8 mouse cellular contexts compared by ENCODE assay signal in genomic region chr19:53676228-53676627, GRCm38 (mm10). TPM values are rescaled to one million over a fixed set of nuclear protein-coding genes. Genes with fewer than 3 reads are reported as not detected.
DNase-seq lines count a peak whose midpoint lies in the region; ATAC-seq and TF ChIP-seq lines count a peak whose summit lies in the region.

No protein-coding gene starts in this region.

- 0 out of 2 replicates have a peak overlapping the region, but pooled peaks have one; percentile 7 for H3K4me2 ChIP-seq in CH12.LX (ENCODE audit: insufficient read depth, low read depth, poor library complexity, severe bottlenecking)
- peak overlapping the region; percentile 94 for H3K4me2 ChIP-seq in heart, embryonic 15.5 days
- peak overlapping the region; percentile 79 for H3K4me2 ChIP-seq in liver, postnatal 0 days (ENCODE audit: low read depth, low read length)

- in situ Hi-C loops in CH12.LX (cut with MboI; ENCODE audit: low pct_ligation_motif_present, low pct_unique_long_range_greater_than_20kb, low sequenced_read_pairs), result no loop called here

- peaks cover 0 to 24% of the 10 kb centered on the region in 2 experiments; a peak in 2 of 4 replicates for H3K4me1 ChIP-seq in CH12.LX (ENCODE audit: control insufficient read depth in 1 of 2, insufficient read depth in 2 of 2)
- H3K4me1 ChIP-seq in heart, embryonic 15.5 days (replicated peaks), result peaks cover 22% of the 10 kb centered on the region
- peaks cover 13% of the 10 kb centered on the region for H3K4me1 ChIP-seq in liver, postnatal 0 days (ENCODE audit: insufficient read depth)

- ATAC-seq in heart, embryonic 15.5 days (replicated peaks; ENCODE audit: insufficient number of reproducible peaks, insufficient read depth, low FRiP score, low read depth), result no peak
- no peak for ATAC-seq in liver, postnatal 0 days

- DNase-seq in adrenal gland, postnatal 10 days, result peak; percentile 6
- no peak for DNase-seq in adrenal gland, postnatal 25 days
- no peak for DNase-seq in CH12.LX (ENCODE audit: extremely low read depth)
- no peak for DNase-seq in liver, postnatal 0 days
- no peak for DNase-seq in left cerebral cortex, adult 9 months (ENCODE audit: low spot score in 2 of 2)
- DNase-seq in urinary bladder, adult 18-20 months (ENCODE audit: low spot score in 2 of 2), result no peak
- no peak for DNase-seq in ovary, postnatal 14 days (ENCODE audit: low spot score)

- no peaks in the 10 kb centered on the region for H3K9me3 ChIP-seq in CH12.LX (replicated peaks; ENCODE audit: low read length)
- H3K9me3 ChIP-seq in heart, embryonic 15.5 days (replicated peaks), result no peaks in the 10 kb centered on the region
- no peaks in the 10 kb centered on the region for H3K9me3 ChIP-seq in liver, postnatal 0 days (ENCODE audit: low read length)

- TF ChIP-seq POLR2A in CH12.LX (IDR thresholded peaks at IDR 0.05; ENCODE audit: low read depth, low read length), result no peak

- H3K27ac ChIP-seq in CH12.LX (ENCODE audit: insufficient read depth, low read depth), result no peak overlapping the region
- peak overlapping the region; percentile 97 for H3K27ac ChIP-seq in heart, embryonic 15.5 days
- H3K27ac ChIP-seq in liver, postnatal 0 days (ENCODE audit: low read depth), result no peak overlapping the region

- no peak overlapping the region for H3K4me3 ChIP-seq in CH12.LX (replicated peaks in 1 of 3; ENCODE audit: low read depth in 2 of 3, low read length in 2 of 3, poor library complexity in 1 of 3)
- H3K4me3 ChIP-seq in heart, embryonic 15.5 days, result peak overlapping the region; percentile 76
- peak overlapping the region; percentile 53 for H3K4me3 ChIP-seq in liver, postnatal 0 days (ENCODE audit: low read depth, low read length)

- TF ChIP-seq EP300 in CH12.LX (IDR thresholded peaks at IDR 0.05; ENCODE audit: low read length), result no peak
- TF ChIP-seq EP300 in liver, postnatal 0 days (IDR thresholded peaks at IDR 0.05; ENCODE audit: low read depth), result no peak

- no peaks in the 10 kb centered on the region for H3K36me3 ChIP-seq in CH12.LX (replicated peaks in 1 of 2; ENCODE audit: control insufficient read depth in 1 of 2, insufficient read depth in 1 of 2, low read length in 1 of 2)
- no peaks in the 10 kb centered on the region for H3K36me3 ChIP-seq in heart, embryonic 15.5 days
- H3K36me3 ChIP-seq in liver, postnatal 0 days (replicated peaks; ENCODE audit: insufficient read depth, low read length), result no peaks in the 10 kb centered on the region

- no peaks in the 10 kb centered on the region for H3K79me2 ChIP-seq in CH12.LX (replicated peaks; ENCODE audit: control insufficient read depth, extremely low read depth, insufficient read depth, poor library complexity, severe bottlenecking)

- TF ChIP-seq CTCF in CH12.LX (conservative IDR thresholded peaks at IDR 0.05 in 1 of 2, IDR thresholded peaks at IDR 0.05 in 1 of 2; ENCODE audit: low read depth in 2 of 2, low read length in 2 of 2), result no peak
- TF ChIP-seq CTCF in liver, postnatal 0 days (IDR thresholded peaks at IDR 0.05; ENCODE audit: low read depth), result no peak

- H3K27me3 ChIP-seq in CH12.LX (replicated peaks), result no peaks in the 10 kb centered on the region
- peaks cover 11% of the 10 kb centered on the region; the same call in 1 of the 2 replicates for H3K27me3 ChIP-seq in heart, embryonic 15.5 days
- H3K27me3 ChIP-seq in liver, postnatal 0 days (ENCODE audit: insufficient read depth, low read length), result peaks cover 78% of the 10 kb centered on the region

- TF ChIP-seq RAD21 in CH12.LX (IDR thresholded peaks at IDR 0.05; ENCODE audit: low read depth, low read length), result no peak

- WGBS in heart, embryonic 15.5 days, result 2% methylated on average over 26 of the region's 26 CpGs
- WGBS in liver, postnatal 0 days (ENCODE audit: insufficient replicate concordance), result 2% methylated on average over 26 of the region's 26 CpGs

- no peak overlapping the region for H3K9ac ChIP-seq in CH12.LX (ENCODE audit: insufficient read depth, low read depth)
- H3K9ac ChIP-seq in heart, embryonic 15.5 days, result peak overlapping the region; percentile 84
- no peak overlapping the region for H3K9ac ChIP-seq in liver, postnatal 0 days (replicated peaks)

- dilution Hi-C loops in CH12.LX (cut with MboI; ENCODE audit: extremely low pct_ligation_motif_present, extremely low pct_unique_long_range_greater_than_20kb, low sequenced_read_pairs), result no loop called here

TF ChIP-seq in CH12.LX, 34 proteins besides CTCF, POLR2A, EP300 and RAD21:
- TF ChIP-seq MAFK (IDR thresholded peaks at IDR 0.05; ENCODE audit: insufficient replicate concordance, low read length) (no peak), ZKSCAN1 (IDR thresholded peaks at IDR 0.05; ENCODE audit: borderline replicate concordance, low read depth, low read length) (no peak), UBTF (IDR thresholded peaks at IDR 0.05; ENCODE audit: low read depth, low read length) (no peak), MEF2A (IDR thresholded peaks at IDR 0.05; ENCODE audit: borderline replicate concordance, low read depth, low read length) (no peak)

RNA-seq across cellular contexts. Expression of gene Rbm20, which starts 0.9 kb away (rescaled TPM):
- 1 to 10 TPM; 1.7 to 7.6 TPM for total RNA-seq in adrenal gland, postnatal 10 days (2021)
- total RNA-seq in adrenal gland, postnatal 25 days (2021), result 2.2 and 2.6 TPM in 2 replicates
- total RNA-seq in CH12.LX (2012; rRNA removed), result 0.08 and 0.13 TPM in 2 replicates
- total RNA-seq in CH12.LX (2014; rRNA removed), result 0.04 and 0.05 TPM in 2 replicates
- polyA plus RNA-seq in CH12.LX (2012; ENCODE audit: insufficient read length, low read depth), result 0.49 and 0.56 TPM in 2 replicates
- 39.9 and 44.4 TPM in 2 replicates for polyA plus RNA-seq in heart, embryonic 15.5 days (2015; fragmentation: Nextera tagmentation; extraction: Ambion mirVana)
- polyA plus RNA-seq in liver, postnatal 0 days (2015; fragmentation: Nextera tagmentation; extraction: Ambion mirVana), result 0.16 and 0.17 TPM in 2 replicates

Comparison
In these comparisons a context has a peak if more than half of its experiments do, and no peak if none do; other contexts are left out.
1. H3K4me2 ChIP-seq: peak in every context shown above with its lines; median percentile 94 in heart, embryonic 15.5 days; 79 in liver, postnatal 0 days; 7 in CH12.LX.
2. H3K4me3 ChIP-seq: peak in heart, embryonic 15.5 days (single experiment) and liver, postnatal 0 days (single experiment); none in CH12.LX (0 of 3).